Mouse (Mus musculus): Measurements from ENCODE around the gene Psmc3ip. TPM values are rescaled to one million over a fixed set of nuclear protein-coding genes. Genes with fewer than 3 reads are reported as not detected.

The Psmc3ip gene
- polyA plus RNA-seq, 1 experiment from 2014 or later: 49.3 TPM

DNA sequence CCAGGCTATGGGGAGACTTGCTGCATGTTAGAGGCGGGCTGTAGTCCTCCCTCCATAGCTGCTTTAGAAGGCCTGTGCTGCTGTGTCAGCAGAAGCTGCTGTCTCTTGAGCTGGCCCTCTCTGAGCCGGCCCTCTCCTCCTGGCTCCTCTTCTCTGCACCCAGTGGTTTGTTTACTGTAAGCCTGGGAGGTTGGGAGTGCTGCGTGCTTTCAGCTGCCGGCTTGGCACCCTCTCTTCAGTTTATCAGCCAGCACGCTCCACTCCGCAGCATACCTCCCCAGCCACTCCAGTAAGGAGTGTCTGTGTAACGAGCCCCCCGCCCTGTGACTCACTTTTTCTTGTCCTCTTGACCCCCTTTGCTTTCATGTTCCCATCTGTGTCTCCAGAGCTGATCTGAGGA is 38.4 kb downstream of the Psmc3ip start:
- H3K4me1 ChIP-seq (ENCODE audit: control insufficient read depth, insufficient read depth, low read length): no peaks in the 10 kb centered on the region
- H3K4me2 ChIP-seq (ENCODE audit: low read depth): no peak overlapping the region
- no peaks in the 10 kb centered on the region for H3K27me3 ChIP-seq (ENCODE audit: control insufficient read depth, insufficient read depth, low read length)
- ATAC-seq (ENCODE audit: insufficient read depth, low FRiP score, low TSS enrichment) (no peak), DNase-seq (ENCODE audit: low spot score) (no peak)
- H3K36me3 ChIP-seq (ENCODE audit: control insufficient read depth, insufficient read depth, low read length): peaks cover 2% of the 10 kb centered on the region
- WGBS: 61% methylated on average over 8 of the region's 8 CpGs
- no peak overlapping the region for H3K9ac ChIP-seq (ENCODE audit: low read length)
- no peak overlapping the region for H3K4me3 ChIP-seq (ENCODE audit: low read depth, low read length)
- no peaks in the 10 kb centered on the region for H3K9me3 ChIP-seq (ENCODE audit: control insufficient read depth, low read length)
- no peak overlapping the region for H3K27ac ChIP-seq (ENCODE audit: low read depth, low read length)

DNA sequence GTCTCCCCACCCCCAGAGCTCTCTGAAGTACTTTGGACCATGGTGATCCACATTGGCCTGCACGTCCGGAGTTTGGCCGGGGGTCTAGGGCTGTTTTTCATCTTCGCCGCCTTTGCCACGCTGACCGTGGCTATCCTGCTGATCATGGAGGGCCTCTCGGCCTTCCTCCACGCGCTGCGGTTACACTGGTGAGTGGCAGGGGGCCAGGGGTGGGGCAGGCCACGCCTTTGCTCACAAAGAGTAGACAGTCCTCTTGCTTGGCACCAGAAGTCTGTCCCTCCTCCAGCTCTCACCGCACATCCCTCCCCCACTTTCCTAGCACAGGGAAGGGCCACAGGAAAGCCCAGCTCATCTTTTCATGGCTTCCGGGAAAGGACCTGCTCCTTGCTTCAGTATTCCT is 39.8 kb downstream of the Psmc3ip start:
- Histone ChIP-seq H3K4me3 (ENCODE audit: low read depth, low read length) (no peak overlapping the region), H3K27ac (ENCODE audit: low read depth, low read length) (no peak overlapping the region), H3K36me3 (ENCODE audit: control insufficient read depth, insufficient read depth, low read length) (peaks cover 2% of the 10 kb centered on the region), H3K4me1 (ENCODE audit: control insufficient read depth, insufficient read depth, low read length) (no peaks in the 10 kb centered on the region), H3K9me3 (ENCODE audit: control insufficient read depth, low read length) (no peaks in the 10 kb centered on the region), H3K4me2 (ENCODE audit: low read depth) (no peak overlapping the region), H3K27me3 (ENCODE audit: control insufficient read depth, insufficient read depth, low read length) (no peaks in the 10 kb centered on the region), H3K9ac (ENCODE audit: low read length) (no peak overlapping the region)
- WGBS: 86% methylated on average over 14 of the region's 14 CpGs
- no peak for DNase-seq (ENCODE audit: low spot score)
- no peak for ATAC-seq (ENCODE audit: insufficient read depth, low FRiP score, low TSS enrichment)

DNA sequence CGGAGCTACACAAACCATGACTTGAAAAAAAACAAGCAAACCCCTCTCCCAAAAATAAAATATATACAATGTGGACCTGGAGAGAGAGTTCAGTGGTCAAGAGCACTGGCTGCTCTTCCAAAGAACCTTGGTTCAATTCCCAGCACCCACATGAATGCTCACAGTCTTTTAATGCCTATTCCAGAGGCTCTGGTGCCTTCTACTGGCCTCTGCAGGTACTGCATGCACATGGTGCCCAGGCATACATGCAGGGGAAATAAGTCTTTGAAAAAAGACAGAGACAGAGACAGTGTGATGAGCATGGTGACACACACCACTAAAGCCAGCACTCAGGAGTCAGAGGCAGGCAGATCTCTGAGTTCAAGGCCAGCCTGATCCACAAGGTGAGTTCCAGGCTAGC is 41.3 kb downstream of the Psmc3ip start:
- Histone ChIP-seq H3K27me3 (ENCODE audit: control insufficient read depth, insufficient read depth, low read length) (no peaks in the 10 kb centered on the region), H3K36me3 (ENCODE audit: control insufficient read depth, insufficient read depth, low read length) (peaks cover 2% of the 10 kb centered on the region), H3K9me3 (ENCODE audit: control insufficient read depth, low read length) (no peaks in the 10 kb centered on the region), H3K27ac (ENCODE audit: low read depth, low read length) (no peak overlapping the region), H3K4me1 (ENCODE audit: control insufficient read depth, insufficient read depth, low read length) (no peaks in the 10 kb centered on the region), H3K9ac (ENCODE audit: low read length) (no peak overlapping the region), H3K4me2 (ENCODE audit: low read depth) (no peak overlapping the region), H3K4me3 (ENCODE audit: low read depth, low read length) (no peak overlapping the region)
- ATAC-seq (ENCODE audit: insufficient read depth, low FRiP score, low TSS enrichment) (no peak), DNase-seq (ENCODE audit: low spot score) (no peak)
- WGBS: 93% methylated on average over 1 of the region's 1 CpGs

DNA sequence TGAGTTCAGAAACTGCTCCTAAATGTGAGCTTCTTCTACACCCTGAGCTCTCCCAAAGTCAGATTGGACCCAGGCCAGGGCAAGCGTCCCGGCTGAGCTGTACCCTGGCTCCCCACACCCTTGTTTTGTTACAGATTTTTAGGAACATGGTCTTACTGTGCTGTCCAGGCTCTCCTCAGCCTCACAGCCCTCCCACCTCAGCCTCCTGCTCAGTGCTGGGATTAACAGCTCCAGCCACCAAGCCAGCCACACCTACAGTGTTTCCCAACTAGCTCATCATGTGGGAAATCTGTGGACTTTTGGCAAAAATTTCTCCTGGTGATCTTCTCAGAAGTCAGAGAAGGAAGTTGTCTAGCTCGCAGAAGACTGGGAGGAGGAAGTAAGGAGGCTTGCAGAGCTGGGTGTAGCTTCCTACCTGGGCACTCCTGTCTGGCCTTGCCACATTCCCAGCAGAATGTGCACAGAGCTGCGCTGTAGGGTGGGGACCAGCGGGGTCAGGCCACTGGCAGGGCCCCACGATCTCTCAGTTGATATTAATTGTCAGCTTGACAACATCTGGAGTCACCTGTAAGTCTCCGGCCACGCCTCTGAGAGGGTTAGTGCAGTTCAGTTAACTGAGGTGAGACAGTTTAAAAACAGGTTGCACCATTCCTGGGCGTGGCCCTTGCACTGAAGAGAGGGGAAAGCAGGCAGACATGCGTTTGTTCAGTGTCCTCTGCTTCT is 42.3 kb downstream of the Psmc3ip start:
- Histone ChIP-seq H3K36me3 (ENCODE audit: control insufficient read depth, insufficient read depth, low read length) (peaks cover 2% of the 10 kb centered on the region), H3K4me1 (ENCODE audit: control insufficient read depth, insufficient read depth, low read length) (no peaks in the 10 kb centered on the region), H3K4me3 (ENCODE audit: low read depth, low read length) (no peak overlapping the region), H3K27ac (ENCODE audit: low read depth, low read length) (no peak overlapping the region), H3K9me3 (ENCODE audit: control insufficient read depth, low read length) (no peaks in the 10 kb centered on the region), H3K4me2 (ENCODE audit: low read depth) (no peak overlapping the region), H3K9ac (ENCODE audit: low read length) (no peak overlapping the region), H3K27me3 (ENCODE audit: control insufficient read depth, insufficient read depth, low read length) (no peaks in the 10 kb centered on the region)
- DNase-seq (ENCODE audit: low spot score): no peak
- 95% methylated on average over 10 of the region's 10 CpGs for WGBS
- no peak for ATAC-seq (ENCODE audit: insufficient read depth, low FRiP score, low TSS enrichment)

DNA sequence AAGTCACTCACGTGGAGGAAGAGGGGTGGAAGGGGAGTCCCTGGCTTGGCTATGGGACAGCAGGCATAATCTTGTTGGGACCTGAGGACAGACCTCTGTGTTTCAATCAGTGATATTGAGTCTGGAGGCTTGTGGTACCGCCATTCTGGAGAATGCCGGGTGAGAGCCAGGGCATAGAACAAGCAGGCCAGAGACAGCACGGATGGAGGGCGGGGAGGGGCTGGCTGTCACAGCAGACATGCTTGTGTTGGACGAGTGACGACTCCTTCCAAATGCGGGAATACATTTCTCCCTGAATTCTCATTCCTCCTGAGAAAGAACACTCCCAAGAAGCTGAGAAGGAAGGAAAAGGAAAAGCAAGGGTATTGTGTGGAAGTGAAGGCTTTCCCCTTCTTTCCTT is 43.6 kb downstream of the Psmc3ip start:
- Histone ChIP-seq H3K4me1 (ENCODE audit: control insufficient read depth, insufficient read depth, low read length) (no peaks in the 10 kb centered on the region), H3K9ac (ENCODE audit: low read length) (no peak overlapping the region), H3K4me3 (ENCODE audit: low read depth, low read length) (no peak overlapping the region), H3K36me3 (ENCODE audit: control insufficient read depth, insufficient read depth, low read length) (peaks cover 5% of the 10 kb centered on the region), H3K27ac (ENCODE audit: low read depth, low read length) (no peak overlapping the region), H3K27me3 (ENCODE audit: control insufficient read depth, insufficient read depth, low read length) (no peaks in the 10 kb centered on the region), H3K4me2 (ENCODE audit: low read depth) (no peak overlapping the region), H3K9me3 (ENCODE audit: control insufficient read depth, low read length) (no peaks in the 10 kb centered on the region)
- ATAC-seq (ENCODE audit: insufficient read depth, low FRiP score, low TSS enrichment) (no peak), DNase-seq (ENCODE audit: low spot score) (no peak)
- 86% methylated on average over 8 of the region's 8 CpGs for WGBS

DNA sequence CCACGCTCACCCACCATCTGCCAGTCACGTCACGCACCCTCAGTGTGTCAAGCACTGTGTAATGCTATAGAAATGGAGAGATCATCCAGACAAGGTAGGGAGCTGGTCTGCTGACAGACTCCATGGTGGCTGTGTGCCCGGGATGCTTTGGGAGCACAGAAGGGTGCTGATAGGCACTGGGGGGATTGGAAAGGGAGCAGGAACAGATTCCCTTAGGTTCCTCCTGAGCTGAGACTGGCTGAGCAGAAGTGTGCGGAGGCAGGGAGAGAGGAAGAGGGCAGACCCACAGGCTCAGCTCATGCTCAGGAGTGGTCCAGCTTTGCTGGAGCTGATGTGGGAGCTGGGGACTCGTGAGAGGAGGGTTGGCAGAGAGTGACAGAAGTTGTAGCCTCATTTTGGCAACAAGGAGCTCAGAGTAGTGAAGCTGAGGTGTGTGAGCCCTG is 44.2 kb downstream of the Psmc3ip start:
- Histone ChIP-seq H3K27ac (ENCODE audit: low read depth, low read length) (no peak overlapping the region), H3K9me3 (ENCODE audit: control insufficient read depth, low read length) (no peaks in the 10 kb centered on the region), H3K4me1 (ENCODE audit: control insufficient read depth, insufficient read depth, low read length) (no peaks in the 10 kb centered on the region), H3K4me3 (ENCODE audit: low read depth, low read length) (no peak overlapping the region), H3K36me3 (ENCODE audit: control insufficient read depth, insufficient read depth, low read length) (peaks cover 5% of the 10 kb centered on the region), H3K27me3 (ENCODE audit: control insufficient read depth, insufficient read depth, low read length) (no peaks in the 10 kb centered on the region), H3K4me2 (ENCODE audit: low read depth) (no peak overlapping the region), H3K9ac (ENCODE audit: low read length) (no peak overlapping the region)
- no peak for DNase-seq (ENCODE audit: low spot score)
- WGBS: 91% methylated on average over 6 of the region's 6 CpGs
- no peak for ATAC-seq (ENCODE audit: insufficient read depth, low FRiP score, low TSS enrichment)

DNA sequence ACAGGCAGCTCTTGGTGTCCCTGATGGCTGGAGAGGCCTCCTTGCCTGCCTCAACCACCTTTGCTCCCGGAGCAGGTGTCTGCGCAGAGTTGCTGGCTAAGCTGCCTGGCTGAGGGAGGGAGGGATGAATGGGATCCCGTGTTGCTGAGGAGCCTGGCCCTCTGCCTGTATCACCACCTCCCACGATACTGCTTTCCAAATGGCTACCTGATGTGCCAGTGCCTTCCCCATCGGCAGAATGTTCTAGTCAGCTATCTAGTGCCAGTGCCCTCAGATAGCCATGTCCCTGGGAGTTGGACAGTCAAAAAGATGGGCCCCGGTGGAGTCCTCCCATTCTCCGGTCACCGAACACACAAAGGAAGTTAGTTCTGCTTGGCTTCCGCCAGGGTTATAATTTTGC is 44.9 kb downstream of the Psmc3ip start:
- WGBS: 92% methylated on average over 9 of the region's 9 CpGs
- Histone ChIP-seq H3K27me3 (ENCODE audit: control insufficient read depth, insufficient read depth, low read length) (no peaks in the 10 kb centered on the region), H3K4me2 (ENCODE audit: low read depth) (no peak overlapping the region), H3K36me3 (ENCODE audit: control insufficient read depth, insufficient read depth, low read length) (peaks cover 5% of the 10 kb centered on the region), H3K9me3 (ENCODE audit: control insufficient read depth, low read length) (no peaks in the 10 kb centered on the region), H3K27ac (ENCODE audit: low read depth, low read length) (no peak overlapping the region), H3K9ac (ENCODE audit: low read length) (no peak overlapping the region), H3K4me1 (ENCODE audit: control insufficient read depth, insufficient read depth, low read length) (no peaks in the 10 kb centered on the region), H3K4me3 (ENCODE audit: low read depth, low read length) (no peak overlapping the region)
- ATAC-seq (ENCODE audit: insufficient read depth, low FRiP score, low TSS enrichment) (no peak), DNase-seq (ENCODE audit: low spot score) (no peak)

DNA sequence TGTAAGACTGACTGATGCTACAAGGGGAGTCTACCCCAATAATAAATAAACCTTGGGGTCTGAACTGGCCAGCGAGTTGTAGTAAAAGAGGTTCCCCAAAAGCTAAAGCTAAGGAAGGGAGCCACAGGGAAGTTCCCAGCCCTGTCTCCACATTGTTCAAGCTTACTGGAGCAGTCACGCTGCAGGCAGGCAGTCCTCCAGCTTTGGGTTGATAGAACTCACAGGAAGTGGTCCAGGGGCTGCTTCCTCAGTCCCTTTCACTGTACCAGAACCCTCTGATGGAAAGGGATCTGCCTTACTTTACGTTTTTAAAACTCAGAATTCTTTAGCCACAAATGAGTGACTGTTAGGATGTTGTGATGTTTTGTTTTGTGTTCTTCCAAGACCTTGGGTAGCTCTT is 47.7 kb downstream of the Psmc3ip start:
- Histone ChIP-seq H3K4me3 (ENCODE audit: low read depth, low read length) (no peak overlapping the region), H3K27ac (ENCODE audit: low read depth, low read length) (no peak overlapping the region), H3K4me2 (ENCODE audit: low read depth) (no peak overlapping the region), H3K9ac (ENCODE audit: low read length) (no peak overlapping the region), H3K27me3 (ENCODE audit: control insufficient read depth, insufficient read depth, low read length) (no peaks in the 10 kb centered on the region), H3K9me3 (ENCODE audit: control insufficient read depth, low read length) (no peaks in the 10 kb centered on the region), H3K36me3 (ENCODE audit: control insufficient read depth, insufficient read depth, low read length) (peaks cover 11% of the 10 kb centered on the region), H3K4me1 (ENCODE audit: control insufficient read depth, insufficient read depth, low read length) (no peaks in the 10 kb centered on the region)
- 86% methylated on average over 3 of the region's 3 CpGs for WGBS
- DNase-seq (ENCODE audit: low spot score): no peak
- no peak for ATAC-seq (ENCODE audit: insufficient read depth, low FRiP score, low TSS enrichment)

DNA sequence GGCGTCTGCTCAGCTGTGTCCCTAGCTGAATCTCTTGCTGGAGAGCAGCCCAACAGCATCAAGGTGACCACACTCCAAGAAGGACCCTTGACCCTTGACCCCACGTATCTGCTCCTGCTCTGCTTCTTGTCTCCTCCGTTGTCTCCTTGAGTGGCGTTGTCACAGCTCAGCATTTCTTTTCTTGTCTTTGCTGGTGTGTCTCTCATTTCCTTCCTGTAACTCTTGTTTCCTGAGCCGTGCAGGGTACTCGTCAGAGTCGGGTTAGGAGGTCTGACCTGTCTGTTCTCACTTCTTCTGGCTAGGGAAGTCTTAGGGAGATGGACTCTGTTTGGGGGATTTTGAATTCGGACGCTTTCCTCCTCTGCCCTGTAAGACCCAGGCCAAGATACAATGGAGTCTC is 48.8 kb downstream of the Psmc3ip start:
- no peak for DNase-seq (ENCODE audit: low spot score)

More for the DNA sequence above, 48.8 kb downstream of the Psmc3ip start:
- Histone ChIP-seq H3K27me3 (ENCODE audit: control insufficient read depth, insufficient read depth, low read length) (no peaks in the 10 kb centered on the region), H3K36me3 (ENCODE audit: control insufficient read depth, insufficient read depth, low read length) (peaks cover 11% of the 10 kb centered on the region), H3K9ac (ENCODE audit: low read length) (no peak overlapping the region), H3K4me2 (ENCODE audit: low read depth) (no peak overlapping the region), H3K27ac (ENCODE audit: low read depth, low read length) (no peak overlapping the region), H3K4me3 (ENCODE audit: low read depth, low read length) (no peak overlapping the region), H3K4me1 (ENCODE audit: control insufficient read depth, insufficient read depth, low read length) (no peaks in the 10 kb centered on the region), H3K9me3 (ENCODE audit: control insufficient read depth, low read length) (no peaks in the 10 kb centered on the region)
- WGBS: 75% methylated on average over 9 of the region's 9 CpGs
- no peak for ATAC-seq (ENCODE audit: insufficient read depth, low FRiP score, low TSS enrichment)

All from neural tube, embryonic 11.5 days (tissue).